Mouse (Mus musculus): ENCODE results near the gene Bloc1s1. TPM values are rescaled to one million over a fixed set of nuclear protein-coding genes. Genes with fewer than 3 reads are reported as not detected.

Bloc1s1 gene
- polyA plus RNA-seq, 1 experiment, result 125 TPM

DNA sequence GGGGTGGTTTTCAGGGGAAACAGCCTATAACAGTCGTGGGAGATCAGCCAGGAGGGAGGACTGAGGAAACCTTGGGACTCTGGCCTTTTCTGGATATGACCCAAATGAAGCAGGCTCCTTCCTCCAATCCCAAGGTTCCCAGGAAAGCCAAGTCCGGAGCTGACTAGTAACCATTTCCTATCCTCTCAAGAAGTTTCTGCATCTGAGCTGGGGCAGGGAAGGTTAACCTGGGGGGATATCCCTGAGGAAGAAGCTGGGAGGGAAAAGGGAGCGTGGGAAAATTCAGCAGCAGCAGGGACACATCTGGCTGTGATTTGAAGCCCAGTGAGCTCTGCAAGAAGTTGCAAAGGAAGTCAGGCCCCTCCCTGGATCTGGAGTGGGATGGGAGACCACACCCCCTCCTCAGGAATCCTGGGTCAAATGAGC lies 3.1 kb downstream of the Bloc1s1 start:
- peaks cover 17% of the 10 kb centered on the region for H3K4me1 ChIP-seq (ENCODE audit: control insufficient read depth, insufficient read depth, low read length)
- no peak overlapping the region for H3K4me3 ChIP-seq (ENCODE audit: insufficient read depth, low read length)
- H3K27ac ChIP-seq (ENCODE audit: insufficient read depth, low read depth, low read length), result no peak overlapping the region
- TF ChIP-seq CTCF (IDR thresholded peaks at IDR 0.05; ENCODE audit: low read depth, low read length) (no peak), POLR2A (IDR thresholded peaks at IDR 0.05; ENCODE audit: borderline replicate concordance, low read depth, low read length) (no peak)

DNA sequence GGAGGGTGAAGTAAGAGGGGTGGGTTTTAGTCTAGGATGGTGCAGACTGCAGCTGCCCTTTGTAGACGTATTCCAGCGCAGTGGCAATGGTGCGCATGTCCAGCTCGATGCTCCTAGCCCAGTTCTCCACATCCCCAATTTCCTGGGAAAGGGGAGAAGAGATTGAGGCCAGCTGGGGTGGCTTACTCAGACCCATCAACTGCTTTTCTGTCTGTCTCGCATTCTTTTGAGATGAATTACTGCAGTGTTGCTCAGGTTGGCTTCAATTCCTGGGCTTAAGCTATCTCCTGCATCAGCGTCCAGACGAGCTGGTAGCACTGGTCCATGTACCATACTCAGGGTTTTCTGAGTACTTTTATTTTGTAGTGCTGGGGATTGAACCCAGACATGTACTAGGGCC lies 3.9 kb downstream of the Bloc1s1 start:
- H3K4me3 ChIP-seq (ENCODE audit: insufficient read depth, low read length), result no peak overlapping the region
- no peak for TF ChIP-seq CTCF (IDR thresholded peaks at IDR 0.05; ENCODE audit: low read depth, low read length)
- no peak for TF ChIP-seq POLR2A (IDR thresholded peaks at IDR 0.05; ENCODE audit: borderline replicate concordance, low read depth, low read length)
- peaks cover 17% of the 10 kb centered on the region for H3K4me1 ChIP-seq (ENCODE audit: control insufficient read depth, insufficient read depth, low read length)
- no peak overlapping the region for H3K27ac ChIP-seq (ENCODE audit: insufficient read depth, low read depth, low read length)

DNA sequence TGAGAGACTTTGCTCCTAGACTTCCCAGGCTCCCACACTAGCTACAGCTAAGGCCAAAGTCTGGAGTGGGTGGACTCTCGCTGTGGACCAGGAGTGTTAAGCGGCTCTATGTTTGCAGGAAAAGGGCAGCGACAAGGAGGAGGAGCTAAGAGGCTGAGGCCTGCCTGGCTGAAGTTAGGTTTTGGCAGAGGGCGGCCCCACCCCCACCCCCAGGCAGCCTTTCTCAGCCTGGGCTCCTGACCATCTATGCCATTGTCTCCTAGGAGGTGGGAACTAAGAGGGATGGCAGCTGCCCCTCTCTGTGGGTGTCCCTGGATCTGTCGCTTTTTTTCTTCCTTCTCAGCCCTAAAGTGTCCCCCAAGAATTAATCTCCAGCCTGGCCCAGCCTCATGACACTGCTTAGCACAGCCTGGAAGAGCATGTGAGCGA lies 4.6 kb downstream of the Bloc1s1 start:
- TF ChIP-seq CTCF (IDR thresholded peaks at IDR 0.05; ENCODE audit: low read depth, low read length) (no peak), POLR2A (IDR thresholded peaks at IDR 0.05; ENCODE audit: borderline replicate concordance, low read depth, low read length) (no peak)
- H3K4me1 ChIP-seq (ENCODE audit: control insufficient read depth, insufficient read depth, low read length), result peaks cover 15% of the 10 kb centered on the region
- no peak overlapping the region for H3K4me3 ChIP-seq (ENCODE audit: insufficient read depth, low read length)
- H3K27ac ChIP-seq (ENCODE audit: insufficient read depth, low read depth, low read length), result 0 out of 2 replicates have a peak overlapping the region, but pooled peaks have one; percentile 6

DNA sequence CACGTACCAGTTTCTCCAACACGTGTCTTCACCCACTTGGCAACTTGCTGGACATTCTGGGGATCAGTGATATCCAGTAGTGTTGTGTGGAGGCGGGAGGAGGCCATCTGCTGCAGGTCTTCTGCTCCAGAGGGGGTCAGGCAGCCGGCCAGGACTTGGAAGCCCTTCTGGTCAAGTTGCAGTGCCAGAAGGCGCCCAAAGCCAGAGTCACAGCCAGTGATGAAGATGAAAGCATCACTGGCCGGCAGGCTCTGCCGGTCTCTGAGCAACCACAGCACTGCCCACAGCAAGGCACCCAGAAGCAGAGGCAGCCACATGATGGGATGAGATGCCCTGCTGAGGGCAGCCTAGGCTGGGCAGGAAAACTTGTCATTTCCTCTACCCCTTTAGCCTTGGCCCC lies 5.6 kb downstream of the Bloc1s1 start:
- TF ChIP-seq CTCF (IDR thresholded peaks at IDR 0.05; ENCODE audit: low read depth, low read length) (no peak), POLR2A (IDR thresholded peaks at IDR 0.05; ENCODE audit: borderline replicate concordance, low read depth, low read length) (no peak)
- Histone ChIP-seq H3K4me3 (ENCODE audit: insufficient read depth, low read length) (no peak overlapping the region), H3K4me1 (ENCODE audit: control insufficient read depth, insufficient read depth, low read length) (peaks cover 13% of the 10 kb centered on the region), H3K27ac (ENCODE audit: insufficient read depth, low read depth, low read length) (no peak overlapping the region)

DNA sequence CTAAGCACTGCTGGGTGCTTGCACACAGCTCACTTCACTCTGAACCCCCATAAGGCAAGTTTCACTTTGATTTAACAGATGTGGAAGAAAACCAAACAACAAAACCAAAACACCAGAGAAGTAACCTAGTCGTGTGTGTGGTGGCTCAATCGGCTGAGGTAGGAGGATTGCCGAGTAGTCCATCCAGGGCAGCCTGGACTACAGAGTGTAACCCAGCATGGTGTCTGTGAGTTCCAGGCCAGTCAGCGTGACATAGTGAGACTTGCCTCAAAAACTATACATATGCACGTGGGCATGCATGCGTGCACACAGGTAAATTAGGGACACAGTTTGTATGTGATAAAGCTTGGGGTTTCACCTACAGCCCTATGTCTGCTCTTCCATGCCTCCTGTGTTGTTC lies 6.4 kb downstream of the Bloc1s1 start:
- Histone ChIP-seq H3K27ac (ENCODE audit: insufficient read depth, low read depth, low read length) (no peak overlapping the region), H3K4me3 (ENCODE audit: insufficient read depth, low read length) (no peak overlapping the region), H3K4me1 (ENCODE audit: control insufficient read depth, insufficient read depth, low read length) (peaks cover 13% of the 10 kb centered on the region)
- no peak for TF ChIP-seq POLR2A (IDR thresholded peaks at IDR 0.05; ENCODE audit: borderline replicate concordance, low read depth, low read length)
- no peak for TF ChIP-seq CTCF (IDR thresholded peaks at IDR 0.05; ENCODE audit: low read depth, low read length)

DNA sequence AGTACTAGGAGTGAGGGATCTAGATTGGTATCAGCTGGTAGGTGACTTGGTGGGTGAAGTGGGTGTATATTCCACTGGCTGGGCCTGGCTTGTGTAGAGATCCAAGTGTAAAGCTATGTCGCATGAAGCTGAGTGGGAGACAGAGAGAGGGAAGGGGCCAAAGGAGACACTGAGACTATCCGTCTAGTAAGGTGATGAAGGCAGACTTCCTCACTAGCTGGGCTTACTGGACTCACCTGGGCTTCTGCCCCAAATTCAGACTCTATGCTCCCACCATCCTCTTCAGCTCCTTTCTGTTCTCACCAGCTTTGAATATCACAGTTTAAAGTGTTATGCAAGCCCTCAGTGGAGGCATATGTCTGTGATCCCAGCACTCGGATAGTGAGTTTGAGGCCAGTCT lies 7.2 kb downstream of the Bloc1s1 start:
- TF ChIP-seq POLR2A (IDR thresholded peaks at IDR 0.05; ENCODE audit: borderline replicate concordance, low read depth, low read length) (no peak), CTCF (IDR thresholded peaks at IDR 0.05; ENCODE audit: low read depth, low read length) (no peak)
- Histone ChIP-seq H3K4me1 (ENCODE audit: control insufficient read depth, insufficient read depth, low read length) (peaks cover 10% of the 10 kb centered on the region), H3K27ac (ENCODE audit: insufficient read depth, low read depth, low read length) (no peak overlapping the region), H3K4me3 (ENCODE audit: insufficient read depth, low read length) (no peak overlapping the region)

DNA sequence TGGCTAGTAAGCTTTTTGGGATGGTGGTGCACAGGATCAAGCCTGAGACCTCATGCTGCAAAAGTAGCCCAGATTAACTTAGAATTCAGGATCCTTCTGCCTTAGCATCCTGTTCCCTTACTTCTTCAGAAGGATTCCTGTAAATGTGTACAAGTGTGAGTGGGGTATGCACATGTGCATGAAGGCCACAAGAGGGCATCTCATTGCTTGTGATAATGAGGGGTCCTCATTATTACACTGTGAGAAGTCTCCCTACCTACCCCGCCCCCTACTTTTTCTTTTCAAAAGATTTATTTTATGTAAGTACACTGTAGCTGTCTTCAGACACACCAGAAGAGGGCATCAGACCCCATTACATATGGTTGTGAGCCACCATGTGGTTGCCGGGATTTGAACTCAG lies 8.3 kb downstream of the Bloc1s1 start:
- TF ChIP-seq CTCF (IDR thresholded peaks at IDR 0.05; ENCODE audit: low read depth, low read length) (no peak), POLR2A (IDR thresholded peaks at IDR 0.05; ENCODE audit: borderline replicate concordance, low read depth, low read length) (no peak)
- H3K4me1 ChIP-seq (ENCODE audit: control insufficient read depth, insufficient read depth, low read length), result peaks cover 13% of the 10 kb centered on the region
- no peak overlapping the region for H3K27ac ChIP-seq (ENCODE audit: insufficient read depth, low read depth, low read length)
- H3K4me3 ChIP-seq (ENCODE audit: insufficient read depth, low read length), result no peak overlapping the region

DNA sequence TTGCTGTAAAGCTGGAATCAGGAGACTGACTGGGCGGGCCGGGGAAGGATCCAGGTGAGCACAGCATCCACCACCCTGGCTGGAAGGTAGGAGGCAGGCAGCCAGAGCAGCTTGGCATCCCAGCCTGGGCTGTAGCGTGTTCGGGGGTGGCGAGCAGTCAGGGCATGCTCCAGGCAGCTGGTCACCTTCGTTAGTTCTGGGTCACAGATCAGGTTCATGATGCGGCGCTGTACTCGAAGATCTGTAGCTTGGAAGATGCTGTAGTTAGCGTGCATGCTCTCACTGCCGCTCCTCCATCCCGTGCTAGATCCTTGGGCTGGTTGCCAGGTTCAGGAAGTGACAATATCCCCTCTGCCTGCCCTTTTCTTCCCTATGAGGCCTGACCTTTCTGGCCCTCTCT lies 10.1 kb downstream of the Bloc1s1 start:
- Histone ChIP-seq H3K4me1 (ENCODE audit: control insufficient read depth, insufficient read depth, low read length) (peaks cover 14% of the 10 kb centered on the region), H3K27ac (ENCODE audit: insufficient read depth, low read depth, low read length) (no peak overlapping the region), H3K4me3 (ENCODE audit: insufficient read depth, low read length) (no peak overlapping the region)
- TF ChIP-seq CTCF (IDR thresholded peaks at IDR 0.05; ENCODE audit: low read depth, low read length) (no peak), POLR2A (IDR thresholded peaks at IDR 0.05; ENCODE audit: borderline replicate concordance, low read depth, low read length) (no peak)

DNA sequence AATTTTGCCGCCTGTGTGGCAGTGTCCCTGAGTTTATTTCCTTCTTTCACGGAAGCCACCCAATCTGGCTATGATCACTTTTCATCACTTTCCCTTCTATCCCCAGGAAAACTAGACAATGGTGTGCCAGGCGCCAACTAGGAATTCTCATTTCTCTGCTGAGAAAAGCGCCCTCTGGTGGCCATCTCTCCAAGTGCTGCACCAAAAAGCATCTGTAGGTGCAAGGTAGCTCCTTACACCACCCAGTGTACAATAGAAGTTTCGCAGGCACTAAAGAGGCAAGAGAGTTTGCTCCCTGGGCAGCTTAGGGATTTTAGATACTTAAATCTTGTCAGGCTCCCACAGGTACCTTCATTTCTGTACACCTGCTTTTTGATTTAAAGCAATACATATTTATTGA lies 10.6 kb downstream of the Bloc1s1 start:
- H3K27ac ChIP-seq (ENCODE audit: insufficient read depth, low read depth, low read length), result no peak overlapping the region
- no peak overlapping the region for H3K4me3 ChIP-seq (ENCODE audit: insufficient read depth, low read length)

DNA sequence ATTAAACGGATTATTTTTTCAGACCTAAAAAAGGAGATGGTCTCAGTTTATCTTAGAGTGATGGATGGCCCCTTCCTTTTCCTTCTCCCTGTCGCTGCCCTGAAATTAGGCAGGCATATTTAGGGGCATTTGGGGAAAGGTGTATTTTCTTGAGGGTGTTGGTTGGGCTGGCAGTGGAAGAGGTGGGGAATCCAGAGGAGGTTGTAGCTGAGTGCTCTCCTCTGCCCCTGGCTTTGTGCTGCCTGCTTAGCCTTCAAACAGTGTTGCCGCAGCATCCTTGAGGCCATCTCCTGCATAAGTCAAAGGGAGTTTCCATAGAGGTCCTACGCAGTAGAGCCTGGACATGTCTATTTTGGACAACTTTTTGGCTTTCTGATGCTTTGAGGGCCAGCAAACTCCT lies 11.0 kb downstream of the Bloc1s1 start:
- TF ChIP-seq CTCF (IDR thresholded peaks at IDR 0.05; ENCODE audit: low read depth, low read length), result no peak
- no peak overlapping the region for H3K4me3 ChIP-seq (ENCODE audit: insufficient read depth, low read length)
- peaks cover 15% of the 10 kb centered on the region for H3K4me1 ChIP-seq (ENCODE audit: control insufficient read depth, insufficient read depth, low read length)
- H3K27ac ChIP-seq (ENCODE audit: insufficient read depth, low read depth, low read length), result no peak overlapping the region

More for the DNA sequence above, 10.6 kb downstream of the Bloc1s1 start:
- H3K4me1 ChIP-seq (ENCODE audit: control insufficient read depth, insufficient read depth, low read length), result peaks cover 15% of the 10 kb centered on the region
- TF ChIP-seq CTCF (IDR thresholded peaks at IDR 0.05; ENCODE audit: low read depth, low read length), result peak; percentile 88
- no peak for TF ChIP-seq POLR2A (IDR thresholded peaks at IDR 0.05; ENCODE audit: borderline replicate concordance, low read depth, low read length)

DNA sequence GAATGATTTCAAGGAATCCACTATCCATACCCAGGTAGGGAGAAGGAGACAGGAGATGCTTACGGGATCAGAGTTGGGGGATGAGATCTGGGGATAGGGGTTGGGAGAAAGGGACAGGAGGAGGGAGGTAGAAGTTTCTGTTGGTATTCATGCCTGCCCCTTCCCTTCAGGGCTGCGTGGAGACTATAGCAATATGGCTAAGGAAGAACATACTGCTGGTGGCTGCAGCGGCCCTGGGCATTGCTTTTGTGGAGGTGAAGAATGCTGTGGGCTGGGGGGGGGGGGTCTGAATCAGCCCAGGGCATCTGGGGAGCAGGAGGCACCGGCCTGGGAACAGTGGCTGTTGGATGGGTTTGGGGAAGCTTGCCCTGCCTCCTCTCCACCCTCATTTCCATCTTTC lies 11.6 kb downstream of the Bloc1s1 start:
- TF ChIP-seq POLR2A (IDR thresholded peaks at IDR 0.05; ENCODE audit: borderline replicate concordance, low read depth, low read length) (no peak), CTCF (IDR thresholded peaks at IDR 0.05; ENCODE audit: low read depth, low read length) (no peak)
- peak overlapping the region; percentile 29 for H3K4me3 ChIP-seq (ENCODE audit: insufficient read depth, low read length)
- H3K4me1 ChIP-seq (ENCODE audit: control insufficient read depth, insufficient read depth, low read length), result peaks cover 15% of the 10 kb centered on the region
- H3K27ac ChIP-seq (ENCODE audit: insufficient read depth, low read depth, low read length), result no peak overlapping the region
